Mouse (Mus musculus): ENCODE data around the gene Dusp9.

The Dusp9 gene

DNA sequence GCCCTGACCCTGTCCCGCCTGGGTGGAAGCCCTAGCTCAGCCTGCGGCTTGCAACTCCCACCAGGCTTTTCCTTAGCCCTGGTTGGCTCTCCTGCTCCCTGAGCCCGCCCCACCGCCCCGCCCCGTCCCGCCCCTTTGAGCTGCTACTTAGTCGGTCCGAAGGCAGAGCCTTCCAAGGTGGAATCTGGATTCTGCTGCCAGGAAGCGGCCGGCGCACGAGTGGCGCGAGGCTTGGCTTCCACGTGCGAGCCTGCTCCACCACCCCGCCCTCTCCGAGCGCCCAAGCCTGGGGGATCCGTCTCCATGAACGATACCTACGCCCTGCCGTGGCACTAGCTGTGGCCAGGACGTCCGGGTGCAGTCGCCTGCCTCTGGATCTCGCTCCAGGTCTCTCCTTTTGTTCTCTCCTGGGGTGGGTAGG lies at the start of gene Dusp9:
TSS of gene Dusp9 (plus strand) at position 165 of the 421 bp plus-strand sequence.
- peak; percentile 75 for DNase-seq (ENCODE audit: low spot score)

DNA sequence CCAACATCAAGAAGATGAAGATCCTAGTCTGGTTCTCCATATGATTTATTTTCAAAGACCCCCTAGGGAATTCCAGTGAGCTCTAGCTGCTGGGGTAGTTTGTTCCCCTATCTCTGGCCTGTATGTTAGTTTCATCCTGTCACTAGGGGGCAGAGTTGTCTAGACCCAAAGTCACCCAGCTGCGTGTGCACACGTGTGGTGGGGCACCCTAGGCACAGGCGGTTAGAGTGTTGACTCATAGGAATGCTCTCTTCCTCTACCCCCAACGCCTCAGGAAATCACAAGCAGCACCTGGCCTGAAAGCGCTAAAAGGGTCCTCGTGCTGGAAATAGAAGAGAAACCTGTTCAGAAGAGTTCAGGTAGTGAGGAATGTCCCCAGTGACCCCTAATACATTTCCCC lies 46.0 kb upstream of the Dusp9 start:
- peak; percentile 45 for DNase-seq (ENCODE audit: low spot score)

DNA sequence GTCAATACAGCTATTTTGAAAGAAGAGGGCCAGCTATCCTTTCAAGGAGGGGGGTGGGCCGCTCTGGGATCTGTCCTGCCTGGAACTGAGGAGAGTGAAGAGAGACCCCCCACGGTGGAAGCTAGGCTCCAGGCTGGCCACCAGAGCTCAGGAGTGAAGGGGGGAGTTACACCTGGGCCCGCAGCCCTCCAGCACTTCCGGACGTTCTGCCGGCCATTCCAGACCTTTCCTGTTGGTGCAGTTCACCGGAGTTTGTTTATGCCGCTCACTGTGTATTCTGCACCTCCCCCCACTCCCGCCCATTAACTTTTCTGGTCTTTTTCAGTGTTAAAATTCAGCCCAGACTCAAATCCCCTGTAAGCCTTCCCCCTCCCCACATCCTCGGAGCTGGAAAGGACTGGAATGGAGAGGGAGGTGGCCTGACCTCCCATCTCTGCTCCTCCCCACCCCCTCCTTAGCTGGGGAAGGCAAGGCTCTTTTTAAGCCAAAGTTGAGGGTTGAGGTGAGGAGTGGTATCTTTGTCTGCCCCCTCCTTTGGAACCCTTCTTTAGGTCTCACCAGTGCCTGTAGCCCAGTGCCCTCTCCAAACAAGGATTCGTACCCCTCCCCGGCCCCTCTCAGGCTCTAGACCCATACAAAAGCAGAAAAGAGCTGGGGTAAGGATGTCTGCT lies 44.6 kb upstream of the Dusp9 start:
- peak; percentile 17 for DNase-seq (ENCODE audit: low spot score)

DNA sequence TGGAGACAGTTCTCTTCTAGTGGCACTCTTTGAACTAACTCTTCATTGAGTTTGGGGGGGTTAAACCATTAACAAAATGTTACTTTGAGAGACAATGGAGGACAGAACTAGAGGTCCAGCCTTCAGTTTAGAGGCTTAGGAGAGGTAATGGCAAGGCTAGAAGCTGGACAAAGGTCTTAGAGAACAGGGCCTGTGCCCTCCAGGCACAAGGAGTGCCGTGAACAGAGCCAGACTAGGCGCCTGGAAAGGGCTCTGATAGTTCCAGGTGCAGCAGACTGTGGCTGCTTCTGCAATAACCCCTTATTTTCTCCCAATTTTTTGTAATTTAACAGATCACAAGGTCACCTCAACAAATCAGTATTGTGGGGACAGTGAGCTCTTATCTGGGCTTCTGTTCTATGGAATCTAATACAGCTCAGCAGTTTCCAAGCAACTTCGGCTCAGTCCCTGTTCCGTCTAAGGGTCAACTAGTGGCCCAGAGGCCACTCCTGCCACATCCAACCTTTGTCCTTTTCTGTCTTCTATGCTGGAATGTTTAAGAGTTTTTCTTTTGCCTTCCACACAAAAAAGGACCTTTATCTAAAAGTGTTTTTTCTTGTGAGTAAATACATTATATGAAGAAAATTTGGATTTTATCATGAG lies 43.8 kb upstream of the Dusp9 start:
- DNase-seq (ENCODE audit: low spot score), result no peak

DNA sequence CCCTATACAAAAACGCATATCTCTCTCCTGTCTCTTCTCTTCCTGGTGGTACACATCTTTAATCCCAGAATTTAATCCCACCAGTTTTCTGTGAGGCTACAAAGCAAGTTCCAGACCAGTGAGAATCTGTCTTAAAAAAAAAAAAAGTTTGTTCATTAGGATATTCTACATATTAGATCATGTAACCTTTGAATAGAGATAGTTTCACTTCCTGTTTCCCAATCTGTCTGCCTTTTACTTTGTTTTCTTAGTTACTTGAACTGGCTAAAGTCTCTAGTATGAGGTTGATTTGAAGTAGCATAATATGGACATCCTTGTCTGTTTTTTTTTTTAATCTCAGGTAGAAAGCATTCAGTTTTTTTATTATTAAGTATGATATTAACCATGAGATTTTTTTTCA lies 37.8 kb upstream of the Dusp9 start:
- DNase-seq (ENCODE audit: low spot score), result no peak

DNA sequence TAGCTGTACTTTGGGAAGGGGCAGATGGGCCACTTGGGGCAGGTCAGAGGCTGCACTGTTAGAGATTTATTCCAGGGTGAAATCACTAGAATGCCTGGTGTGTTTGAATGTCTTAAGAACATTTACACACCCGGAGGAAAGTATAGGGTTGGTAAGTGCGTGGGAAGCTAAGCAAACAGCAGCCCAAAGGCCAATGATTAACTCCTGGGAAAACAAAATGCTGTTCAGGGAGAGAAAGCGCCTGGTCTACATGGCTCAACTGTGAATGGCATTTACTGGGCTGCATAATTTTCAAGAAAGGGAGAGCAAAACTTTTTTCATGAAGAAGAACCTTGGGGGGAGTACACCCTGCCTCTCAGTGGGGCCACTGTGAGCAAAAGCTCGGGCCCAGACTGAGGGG lies 25.6 kb upstream of the Dusp9 start:
- no peak for DNase-seq (ENCODE audit: low spot score)

DNA sequence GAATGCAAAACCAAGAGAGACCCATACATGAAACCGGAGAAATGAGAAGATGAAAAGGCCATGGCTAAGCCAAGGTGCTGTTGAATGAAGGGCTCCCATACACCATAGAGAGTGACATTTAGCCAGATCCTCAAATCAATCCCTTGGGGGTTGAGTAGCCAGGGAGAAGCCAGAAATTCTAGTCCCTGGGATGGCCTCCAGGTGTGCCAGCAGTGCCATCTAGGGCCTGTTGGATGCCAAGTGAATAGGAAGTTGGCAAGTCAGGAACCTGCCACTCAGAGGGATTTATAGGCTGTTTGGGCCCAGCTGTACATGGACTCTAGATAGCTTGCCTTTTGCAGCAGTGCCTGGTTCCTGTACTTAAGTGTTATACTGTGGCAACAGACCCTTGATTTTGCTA lies 23.3 kb upstream of the Dusp9 start:
- DNase-seq (ENCODE audit: low spot score), result no peak

DNA sequence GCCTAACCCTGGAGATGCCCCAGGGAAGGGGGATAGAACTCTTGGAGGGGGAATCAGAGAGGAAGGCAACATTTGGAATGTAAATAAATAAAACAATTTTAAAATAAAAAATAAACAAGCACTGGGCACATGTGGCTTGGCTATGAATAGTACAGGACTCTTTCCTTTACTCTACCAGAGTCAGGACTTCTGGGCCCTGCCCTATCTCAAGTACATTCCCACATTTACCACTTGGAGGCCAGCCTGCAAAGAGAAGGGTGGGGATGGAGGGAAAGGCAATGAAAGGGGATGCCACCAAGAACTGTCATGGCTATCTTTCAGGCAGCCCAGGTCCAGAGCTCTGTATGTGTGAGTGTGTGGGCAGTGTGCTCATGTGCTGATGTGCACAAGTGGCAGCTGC lies 19.8 kb upstream of the Dusp9 start:
- DNase-seq (ENCODE audit: low spot score), result no peak

DNA sequence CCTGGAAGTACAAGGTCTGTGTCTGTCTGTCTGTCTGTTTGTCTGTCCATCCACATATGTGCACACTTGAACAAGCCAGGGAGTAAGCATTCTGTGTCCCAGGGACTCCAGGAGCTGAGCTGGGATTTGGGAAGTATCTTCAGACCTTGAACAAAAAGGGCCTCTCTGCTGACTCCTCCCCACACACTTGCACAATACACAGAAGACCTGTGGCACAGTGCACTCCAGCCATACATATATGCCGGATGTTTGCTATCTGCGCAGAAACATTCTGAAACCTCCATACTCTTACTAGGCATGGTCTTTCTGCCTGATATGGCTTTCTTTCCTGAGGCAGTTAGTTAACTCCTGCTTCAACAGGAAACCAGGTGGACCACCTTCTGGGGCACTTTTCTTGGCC lies 19.3 kb upstream of the Dusp9 start:
- no peak for DNase-seq (ENCODE audit: low spot score)

DNA sequence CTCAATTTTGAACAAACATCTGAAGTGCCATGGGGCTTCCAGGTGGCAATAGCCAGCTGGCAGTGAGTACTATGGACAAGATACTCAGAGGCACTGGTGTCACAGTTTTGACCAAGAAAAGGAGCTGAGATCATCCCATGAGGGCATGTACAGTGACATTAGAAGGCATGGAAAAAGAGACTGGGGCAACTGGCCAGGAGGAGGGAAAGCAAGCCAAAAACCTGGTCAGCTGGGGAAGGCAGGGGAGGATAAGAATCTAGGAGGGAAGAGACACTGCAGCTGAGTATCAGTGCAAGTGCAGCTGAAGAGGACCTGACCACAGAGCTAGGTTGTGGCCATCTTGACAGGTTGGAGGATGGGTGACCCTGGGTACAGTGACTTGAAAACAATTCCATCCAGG lies 12.2 kb upstream of the Dusp9 start:
- DNase-seq (ENCODE audit: low spot score), result no peak

DNA sequence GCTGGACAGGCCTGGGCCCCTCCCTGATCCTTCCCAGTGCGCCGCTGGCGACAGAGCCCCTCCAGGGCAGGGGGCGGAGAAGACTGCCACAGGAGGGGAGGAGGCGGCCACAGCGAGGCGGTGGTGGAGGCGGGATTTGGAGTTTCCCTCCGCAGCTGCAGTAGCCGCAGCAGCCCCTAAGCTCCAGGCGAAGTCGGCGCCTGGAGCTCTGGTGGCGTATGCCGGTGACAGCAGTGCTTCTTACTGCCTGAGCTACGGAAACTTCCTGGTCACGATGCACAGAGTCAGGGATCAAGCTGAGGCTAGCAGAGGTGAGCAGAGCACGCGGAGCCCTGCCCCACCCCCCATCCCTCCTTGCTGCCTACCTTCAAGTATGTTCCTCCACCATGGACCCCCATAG lies 3.8 kb upstream of the Dusp9 start:
- peak; percentile 32 for DNase-seq (ENCODE audit: low spot score)

DNA sequence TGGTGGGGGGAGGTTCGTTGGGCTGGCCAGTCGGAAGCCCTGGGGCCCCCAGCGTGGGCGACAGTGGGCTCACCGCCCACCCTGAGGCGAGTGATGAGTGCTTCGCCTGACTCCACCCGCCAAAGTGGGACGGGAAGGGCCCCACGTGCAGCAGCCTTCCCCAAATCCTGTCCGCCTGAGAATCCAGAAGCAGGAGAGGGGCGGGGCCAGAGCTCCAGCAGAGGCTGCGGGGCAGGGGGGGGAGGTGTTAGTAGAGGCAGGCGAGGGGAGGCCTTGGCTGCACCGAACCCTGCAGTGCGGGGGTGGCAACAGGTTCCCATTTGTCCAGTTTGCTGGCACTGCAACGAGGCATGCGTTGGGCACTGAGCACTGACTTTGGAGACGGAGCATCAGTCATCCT lies 1.8 kb upstream of the Dusp9 start:
- peak; percentile 28 for DNase-seq (ENCODE audit: low spot score)

DNA sequence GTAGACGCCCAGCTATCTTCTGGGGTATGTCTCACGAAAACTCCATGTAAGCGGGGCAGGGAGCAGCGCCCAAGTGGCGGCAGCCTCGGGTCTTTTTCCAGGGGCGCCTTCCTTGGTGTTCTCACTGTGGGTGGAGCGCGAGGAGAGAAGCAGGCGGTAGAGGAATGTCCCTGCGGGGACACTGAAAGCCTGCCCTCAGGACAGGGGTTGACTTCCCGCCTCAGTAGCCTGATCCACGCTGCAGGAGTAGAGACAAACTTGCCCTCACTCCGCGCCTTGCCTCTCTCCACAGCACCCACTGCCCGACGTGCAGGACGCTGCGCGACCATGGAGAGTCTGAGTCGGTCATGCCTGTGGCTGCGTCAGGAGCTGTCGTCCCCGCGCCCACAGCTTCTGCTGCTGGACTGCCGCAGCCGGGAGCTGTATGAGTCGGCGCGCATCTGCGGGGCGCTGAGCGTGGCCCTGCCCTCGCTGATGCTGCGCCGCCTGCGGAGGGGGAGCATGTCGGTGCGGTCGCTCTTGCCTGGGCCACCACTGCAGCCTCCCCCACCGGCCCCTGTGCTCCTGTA lies 766 bp downstream of the Dusp9 start:
- peak; percentile 24 for DNase-seq (ENCODE audit: low spot score)

DNA sequence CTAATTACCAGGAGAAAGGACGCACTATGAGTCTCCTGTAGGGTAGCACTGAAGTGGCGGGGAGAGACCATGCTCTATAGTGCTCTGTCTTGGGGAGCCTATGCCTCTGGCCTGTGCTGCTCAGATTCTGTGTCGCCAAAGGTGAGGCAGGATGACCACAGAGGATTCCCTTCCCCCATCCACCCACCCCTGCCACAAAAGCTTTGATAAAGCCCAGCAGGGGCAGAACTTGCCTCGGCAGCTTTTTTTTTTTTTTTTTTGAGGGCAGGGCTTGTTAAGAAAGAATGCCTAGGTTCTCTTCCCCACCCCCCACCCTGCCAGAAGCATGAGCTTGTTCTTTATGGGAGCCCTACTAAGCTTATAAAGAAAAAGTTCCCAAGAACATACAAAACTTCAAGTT lies 5.9 kb downstream of the Dusp9 start:
- no peak for DNase-seq (ENCODE audit: low spot score)

DNA sequence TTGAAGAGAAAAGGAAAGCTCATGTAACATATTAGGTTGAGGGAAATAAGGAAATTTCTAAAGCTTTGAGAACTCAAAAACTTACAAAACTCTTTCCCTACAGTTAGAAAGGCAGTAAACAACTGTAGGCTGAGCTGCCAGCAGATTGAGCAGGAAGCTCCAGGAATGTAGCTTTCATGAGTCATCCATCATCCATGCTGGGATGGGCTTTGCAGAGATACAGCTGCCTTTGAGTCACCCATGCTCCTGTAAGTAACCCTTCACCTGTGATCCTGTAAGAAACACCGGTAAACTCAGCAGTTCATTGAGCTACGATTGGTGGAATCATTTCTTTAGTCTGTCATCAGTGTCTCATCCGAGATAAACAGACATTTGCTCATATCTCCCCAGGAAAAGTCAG lies 11.7 kb downstream of the Dusp9 start:
- no peak for DNase-seq (ENCODE audit: low spot score)

DNA sequence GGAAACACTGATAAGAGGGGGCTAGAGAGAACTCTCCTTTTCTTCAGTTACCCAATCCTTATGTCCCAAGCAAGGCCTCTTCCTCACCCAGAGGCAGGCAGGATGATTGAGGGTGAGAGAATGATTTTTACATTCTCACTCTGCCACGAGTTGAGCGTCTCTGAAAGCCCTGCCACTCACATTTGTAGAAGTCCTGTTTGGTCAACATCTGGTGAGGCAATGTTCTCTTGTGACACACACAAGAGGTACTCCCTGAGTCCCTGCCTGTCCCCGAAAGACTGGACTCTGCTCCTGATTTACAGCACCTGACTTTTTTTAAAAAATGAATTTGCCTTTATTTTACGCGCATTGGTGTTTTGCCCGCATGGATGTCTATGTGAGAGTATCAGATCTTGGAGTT lies 14.2 kb downstream of the Dusp9 start:
- no peak for DNase-seq (ENCODE audit: low spot score)

DNA sequence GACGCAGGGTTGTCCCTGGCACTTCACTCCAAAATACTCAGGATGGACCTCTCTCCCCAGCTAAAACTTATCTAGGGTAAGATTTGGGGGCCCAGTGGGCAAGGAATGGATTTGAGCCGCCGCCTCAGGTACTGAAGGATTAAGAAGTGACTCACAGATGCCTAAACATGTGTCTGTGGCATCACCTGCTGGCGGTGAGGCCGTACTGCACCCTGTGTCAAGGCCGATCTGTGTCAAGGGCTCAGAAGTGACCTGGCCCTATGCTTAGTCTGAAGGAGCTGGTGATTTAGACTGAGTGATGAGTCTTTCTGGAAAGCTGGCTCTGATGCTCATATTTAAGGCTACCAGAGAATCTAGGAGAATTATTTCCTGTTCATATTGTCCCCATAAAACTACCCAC lies 15.0 kb downstream of the Dusp9 start:
- peak; percentile 82 for DNase-seq (ENCODE audit: low spot score)

DNA sequence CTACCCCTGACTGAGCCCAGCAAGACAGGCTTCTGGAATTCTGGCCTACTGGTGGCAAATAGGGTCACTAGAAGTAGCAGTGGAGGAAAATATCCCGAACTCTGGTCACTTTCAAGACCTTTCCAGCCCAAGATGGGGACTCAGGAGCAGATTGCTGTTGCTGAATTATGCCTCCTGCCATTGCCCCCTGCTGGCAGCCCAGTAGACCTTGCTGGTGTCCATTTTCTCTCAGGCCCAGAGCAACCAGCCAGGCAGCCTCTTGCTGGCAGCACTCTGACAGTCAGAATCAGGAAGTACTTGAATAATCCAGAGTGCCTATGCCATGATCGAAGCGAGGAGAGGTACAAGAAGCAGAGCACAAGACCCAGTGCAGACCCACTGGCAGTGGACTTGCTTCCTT lies 16.3 kb downstream of the Dusp9 start:
- peak; percentile 39 for DNase-seq (ENCODE audit: low spot score)

DNA sequence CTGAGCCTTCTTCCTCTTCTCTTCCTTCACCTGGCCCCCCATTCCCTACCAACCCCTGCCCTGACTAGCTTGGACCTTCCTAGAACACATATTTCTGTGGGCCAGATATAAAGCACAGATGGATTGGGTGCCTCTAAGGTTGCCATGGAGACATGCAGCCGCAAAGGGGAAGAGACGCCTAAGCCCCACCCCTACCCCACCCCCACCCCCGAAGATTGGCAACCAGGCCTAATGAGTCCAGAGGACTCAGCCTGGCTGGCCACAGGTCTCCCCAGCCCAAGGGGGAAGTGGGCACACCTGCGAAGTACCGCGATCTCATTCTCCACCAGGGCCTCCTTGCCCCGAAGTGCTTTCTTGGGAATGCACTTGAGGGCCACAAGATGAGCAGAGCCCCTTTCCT lies 19.2 kb downstream of the Dusp9 start:
- DNase-seq (ENCODE audit: low spot score), result no peak

DNA sequence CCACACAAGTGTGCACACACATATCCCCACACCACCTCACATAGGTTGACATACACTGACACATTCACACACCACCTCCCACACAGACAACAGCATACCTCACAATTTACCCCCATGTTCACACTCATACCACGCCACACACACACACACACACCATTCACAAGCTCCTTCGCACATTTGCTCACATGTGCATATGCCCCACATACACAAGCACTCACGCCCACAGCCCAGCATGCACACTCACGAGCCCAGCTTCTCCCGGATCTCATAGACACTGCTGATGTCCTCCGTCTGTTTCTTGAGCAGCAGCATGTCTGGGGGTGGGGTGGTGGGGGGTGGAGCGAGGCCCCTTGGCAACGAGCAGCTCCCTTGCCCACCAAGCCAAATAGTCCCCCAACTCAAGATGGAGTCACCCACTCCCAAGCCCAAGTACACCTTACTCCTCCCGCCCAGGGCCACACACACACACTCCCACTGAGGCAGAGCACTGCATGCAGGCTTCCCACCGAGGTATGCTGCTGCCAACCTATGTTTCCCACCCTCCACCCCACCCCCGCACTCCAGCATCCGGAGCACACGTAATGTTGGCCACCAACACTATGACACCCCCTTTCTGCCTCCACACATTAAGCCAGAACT lies 19.8 kb downstream of the Dusp9 start:
- no peak for DNase-seq (ENCODE audit: low spot score)

DNA sequence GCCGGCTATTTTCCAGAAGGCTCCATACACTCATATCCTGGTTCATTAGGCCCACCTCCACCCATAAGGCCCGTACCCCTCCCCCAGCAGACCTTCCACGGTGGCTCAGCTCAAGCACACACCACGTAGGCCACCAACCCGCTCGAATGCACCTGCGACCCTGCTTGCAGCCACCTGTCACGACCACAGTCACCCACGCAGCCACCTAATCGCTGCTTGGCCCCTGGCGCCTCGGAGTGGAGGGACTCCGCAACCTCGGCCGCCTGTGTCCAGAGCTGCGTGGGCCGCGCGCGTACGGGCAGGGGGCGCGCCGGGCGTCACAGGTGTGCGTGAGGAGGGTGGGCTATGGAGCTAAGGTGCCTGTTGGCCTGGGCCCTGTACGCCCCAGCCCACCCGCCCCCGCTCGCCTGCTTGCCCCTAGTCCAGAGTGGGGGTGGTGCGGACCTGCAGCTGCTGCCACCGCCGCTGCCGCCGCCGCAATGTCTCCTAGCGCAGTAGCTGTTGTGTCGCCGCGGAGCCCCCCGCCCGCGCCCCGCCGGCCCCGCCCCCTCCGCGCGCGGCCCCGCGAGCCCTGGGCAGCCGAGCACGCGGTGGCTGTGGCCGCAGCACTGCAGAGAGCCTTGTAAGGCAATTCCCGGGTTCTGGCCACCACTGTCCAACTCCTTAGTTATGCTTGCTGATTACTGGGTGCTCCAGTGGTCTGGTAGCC lies 20.5 kb downstream of the Dusp9 start, which contains the start of gene Pnck:
TSS of gene Pnck (minus strand) at position 543 of the 709 bp plus-strand sequence.
- DNase-seq (ENCODE audit: low spot score), result peak; percentile 27

DNA sequence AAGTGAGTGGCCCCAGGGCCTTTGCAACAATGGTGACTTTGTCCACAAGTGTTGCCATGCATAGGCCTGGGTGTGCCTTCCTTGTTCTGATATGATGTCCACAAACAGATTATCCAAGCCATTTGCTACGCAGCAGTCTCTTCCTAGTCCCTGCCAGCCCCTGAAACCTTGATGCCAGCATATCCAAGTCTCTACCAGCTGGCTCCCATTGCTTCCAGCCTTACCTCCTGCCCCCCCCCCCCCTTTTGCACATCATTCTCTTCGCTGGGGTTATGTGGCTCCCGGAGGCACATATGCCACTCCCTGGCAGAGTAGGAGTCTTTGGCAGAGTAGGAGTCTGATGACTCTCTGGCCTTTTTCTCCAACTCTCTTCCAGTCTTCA lies 21.1 kb downstream of the Dusp9 start:
- DNase-seq (ENCODE audit: low spot score), result no peak

DNA sequence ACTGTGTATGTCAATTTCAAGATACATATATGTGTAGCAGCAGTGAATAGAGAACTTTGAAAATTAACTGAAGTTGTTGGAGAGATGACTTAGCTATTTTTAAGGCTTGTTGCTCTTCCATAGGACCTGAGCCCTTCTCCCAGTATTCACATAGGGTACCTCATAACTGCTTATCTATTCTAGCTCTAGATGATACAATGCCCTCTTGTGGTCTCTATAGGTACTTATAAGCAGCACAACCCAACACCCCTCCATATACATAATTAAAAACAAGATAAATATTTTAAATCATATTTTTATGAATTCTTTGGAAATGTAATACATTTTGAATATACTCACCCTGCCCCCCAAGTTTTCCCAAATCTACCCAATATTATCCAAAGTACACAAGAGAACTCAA lies 23.9 kb downstream of the Dusp9 start:
- DNase-seq (ENCODE audit: low spot score), result peak; percentile 26

All from embryo, embryonic 10.5 days (tissue).